Comparison of ENCODE assay signal across 30 mouse cellular contexts in the genomic region with DNA sequence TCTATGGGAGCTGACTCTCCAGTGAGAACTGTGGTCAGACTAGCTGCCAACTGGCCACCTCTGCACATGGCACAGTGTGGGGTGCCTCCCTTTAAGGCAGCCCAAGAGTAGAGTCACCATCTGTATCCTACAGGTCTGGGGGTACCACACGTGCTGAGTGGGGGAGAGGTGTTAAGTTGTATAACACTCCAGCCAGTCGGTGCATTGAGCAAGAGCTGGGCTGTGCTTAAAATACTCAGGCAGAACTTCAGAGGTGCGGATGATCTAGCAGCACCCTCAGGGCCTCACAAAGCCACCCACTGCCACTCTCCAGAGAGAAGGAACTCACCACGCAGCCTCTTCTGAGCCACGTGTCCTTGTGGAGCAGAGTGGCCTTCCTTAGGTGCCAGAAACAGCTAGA. TPM values are rescaled to one million over a fixed set of nuclear protein-coding genes. Genes with fewer than 3 reads are reported as not detected.
A peak's percentile ranks its signal among the peaks of the same experiment; 100 is the strongest.
DNase-seq lines count a peak whose midpoint lies in the region; TF ChIP-seq lines count a peak whose summit lies in the region.
"Had no signal": no experiment of that assay in that cellular context is flagged by ENCODE, and none has a peak within 500 bp of the region (broad histone marks: within the 10 kb centered on the region; RNA-seq: fewer than 3 reads in every experiment).

No protein-coding gene starts in this region.

- no peaks in the 10 kb centered on the region for H3K36me3 ChIP-seq in thymus, adult 2 months (ENCODE audit: control insufficient read depth, insufficient read depth, low read length)
- H3K36me3 ChIP-seq: embryonic facial prominence, embryonic 10.5 days; embryonic facial prominence, embryonic 15.5 days; forebrain, embryonic 12.5 days; heart, embryonic 13.5 days; limb, embryonic 12.5 days; liver, embryonic 15.5 days; midbrain, embryonic 15.5 days; neural tube, embryonic 15.5 days had no signal

- intact Hi-C loops in left cerebral cortex, postnatal 14 days (cut with DNase I): no loop called here

- H3K4me3 ChIP-seq in layer of hippocampus, adult 2 months: no peak overlapping the region
- H3K4me3 ChIP-seq in thymus, adult 2 months (ENCODE audit: control insufficient read depth, insufficient read depth, low read length): no peak overlapping the region
- H3K4me3 ChIP-seq: embryonic facial prominence, embryonic 10.5 days; embryonic facial prominence, embryonic 15.5 days; forebrain, embryonic 12.5 days; heart, adult 2 months; heart, embryonic 13.5 days; limb, embryonic 12.5 days; liver, embryonic 15.5 days; midbrain, embryonic 15.5 days; neural tube, embryonic 15.5 days had no signal

- no peak for TF ChIP-seq CTCF in layer of hippocampus, adult 2 months (conservative IDR thresholded peaks at IDR 0.05)
- no peak for TF ChIP-seq CTCF in thymus, adult 2 months (IDR thresholded peaks at IDR 0.05; ENCODE audit: borderline replicate concordance, control insufficient read depth, extremely low read depth, insufficient read depth, low read length, poor library complexity)

- H3K27me3 ChIP-seq in thymus, adult 2 months (ENCODE audit: control insufficient read depth, insufficient read depth, low read length): no peaks in the 10 kb centered on the region
- H3K27me3 ChIP-seq: embryonic facial prominence, embryonic 15.5 days; forebrain, embryonic 12.5 days; limb, embryonic 12.5 days; liver, embryonic 15.5 days; midbrain, embryonic 15.5 days; neural tube, embryonic 15.5 days had no signal

- H3K4me1 ChIP-seq in thymus, adult 2 months (replicated peaks; ENCODE audit: control insufficient read depth, insufficient read depth, low read length): no peaks in the 10 kb centered on the region
- H3K4me1 ChIP-seq: embryonic facial prominence, embryonic 10.5 days; embryonic facial prominence, embryonic 15.5 days; forebrain, embryonic 12.5 days; heart, embryonic 13.5 days; limb, embryonic 12.5 days; liver, embryonic 15.5 days had no signal

- TF ChIP-seq POLR2A in thymus, adult 2 months (IDR thresholded peaks at IDR 0.05; ENCODE audit: control insufficient read depth, extremely low read depth, insufficient read depth, low read length, poor library complexity): no peak

- WGBS in thymus, adult 2 months: 65% methylated on average over 5 of the region's 5 CpGs

- H3K27ac ChIP-seq in layer of hippocampus, adult 2 months: peak overlapping the region; percentile 71
- H3K27ac ChIP-seq in thymus, adult 2 months (ENCODE audit: control insufficient read depth, insufficient read depth, low read length): no peak overlapping the region
- H3K27ac ChIP-seq: embryonic facial prominence, embryonic 10.5 days; embryonic facial prominence, embryonic 15.5 days; forebrain, embryonic 12.5 days; heart, adult 2 months; heart, embryonic 13.5 days; hindbrain, embryonic 14.5 days; limb, embryonic 12.5 days; liver, embryonic 15.5 days; midbrain, embryonic 15.5 days; neural tube, embryonic 15.5 days had no signal

- DNase-seq in layer of hippocampus, adult 2 months (ENCODE audit: low spot score in 2 of 2): no peak
- DNase-seq in layer of hippocampus, postnatal 36 days: no peak
- DNase-seq in right cerebral cortex, adult 2 months (ENCODE audit: low spot score in 2 of 2): peak; percentile 80 to 87
- no peak for DNase-seq in right cerebral cortex, postnatal 4 days
- DNase-seq in left cerebral cortex, postnatal 14 days (ENCODE audit: low spot score in 2 of 2): peak; percentile 61 to 75
- DNase-seq in telencephalon, adult 2 months (ENCODE audit: low read depth, low spot score): peak; percentile 91
- DNase-seq in thymus, adult 2 months: no peak
- DNase-seq in cerebellum, postnatal 25 days: no peak
- DNase-seq: adrenal gland, postnatal 10 days; cerebellum, adult 11-12 months; cerebellum, adult 9-11 months; forebrain, postnatal 0 days; heart, adult 2 months; heart, postnatal 10 days; kidney, adult 9 months; kidney, postnatal 10 days; lung, embryonic 14.5 days; lung, postnatal 14 days; thymus, postnatal 14 days had no signal

RNA-seq across cellular contexts. Expression of a gene that starts 48.4 kb away (rescaled TPM):
- total RNA-seq in layer of hippocampus, adult 2 months (2021): 1 to 10 TPM; 6.8 to 6.9 TPM
- total RNA-seq in layer of hippocampus, postnatal 36 days (2021): 1 to 10 TPM; 5.3 to 5.5 TPM
- total RNA-seq in left cerebral cortex, postnatal 14 days (2021): 1 to 10 TPM; 5.9 to 6.0 TPM
- 3.9 and 4.0 TPM in 2 replicates for polyA plus RNA-seq in thymus, adult 2 months (2012; rRNA removed)

RNA-seq across cellular contexts. Expression of a gene that starts 48.7 kb away (rescaled TPM):
- 100 to 1,000 TPM; 102 to 105 TPM for total RNA-seq in layer of hippocampus, adult 2 months (2021)
- 100 to 1,000 TPM; 101 to 105 TPM for total RNA-seq in layer of hippocampus, postnatal 36 days (2021)
- 100 to 1,000 TPM; 129 to 146 TPM for total RNA-seq in left cerebral cortex, postnatal 14 days (2021)
- polyA plus RNA-seq in thymus, adult 2 months (2012; rRNA removed): 1.3 and 1.7 TPM in 2 replicates
- total RNA-seq: hematopoietic stem cell, adult 5-6 weeks; MEL had no signal
- polyA plus RNA-seq: liver, embryonic 15.5 days had no signal

Comparison
In these comparisons a context has a peak if more than half of its experiments do, and no peak if none do; other contexts are left out.
1. DNase-seq: peak in right cerebral cortex, adult 2 months (2 of 2), left cerebral cortex, postnatal 14 days (2 of 2) and telencephalon, adult 2 months (single experiment); none in layer of hippocampus, adult 2 months (0 of 2), layer of hippocampus, postnatal 36 days (0 of 2), right cerebral cortex, postnatal 4 days (single experiment), thymus, adult 2 months (single experiment) and cerebellum, postnatal 25 days (0 of 2).